Mouse (Mus musculus): ENCODE measurements around the gene Sumo3.

Gene Sumo3

GRCm38 (mm10) chr10:77589117-77589516, 16.8 kb upstream of the Sumo3 start:
- DNase-seq (ENCODE audit: low spot score in 2 of 2) = no peak

GRCm38 (mm10) chr10:77589749-77590148, 16.1 kb upstream of the Sumo3 start:
- no peak for DNase-seq (ENCODE audit: low spot score in 2 of 2)

DNA sequence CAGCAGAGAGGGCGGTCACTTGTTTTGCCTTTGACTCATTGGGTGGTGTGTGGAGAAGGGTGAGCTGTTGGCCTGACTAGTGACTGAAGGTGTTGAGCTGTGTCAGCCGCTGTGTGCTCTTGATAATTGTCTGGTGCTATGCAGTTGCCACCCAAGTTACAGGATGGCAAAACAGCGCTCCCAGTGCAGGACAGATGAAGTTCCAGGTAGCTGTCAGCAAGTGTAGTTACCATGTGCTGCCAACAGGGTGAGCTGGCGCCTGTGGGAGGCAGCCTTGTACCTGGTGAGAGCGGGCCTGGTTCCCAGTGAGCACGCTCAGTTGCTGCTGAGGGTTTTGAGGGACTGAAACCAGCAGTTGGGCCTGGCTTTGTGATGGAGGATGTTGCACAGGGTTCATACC, 15.1 kb upstream of the Sumo3 start:
- DNase-seq (ENCODE audit: low spot score in 2 of 2) = peak; percentile 39 to 63

DNA sequence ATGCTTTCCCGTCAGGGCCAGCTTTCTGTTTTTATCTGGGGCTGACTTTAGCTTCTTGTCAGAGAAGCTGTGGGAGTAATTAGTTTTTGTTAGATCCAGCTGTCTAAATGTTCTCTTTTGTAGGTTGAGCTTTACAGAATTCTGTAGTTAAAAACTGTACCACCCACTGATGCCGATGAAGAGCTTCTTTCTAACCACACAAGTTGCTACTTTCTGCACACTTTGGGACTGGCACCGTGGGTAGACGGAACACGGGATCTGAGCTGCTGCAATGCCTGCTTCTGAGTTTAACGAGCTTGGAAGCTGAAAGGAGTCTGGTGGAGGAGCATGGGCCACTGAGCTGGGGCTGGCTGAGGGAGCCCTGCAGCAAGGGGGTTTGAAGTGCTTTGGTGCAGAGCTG, 14.4 kb upstream of the Sumo3 start:
- no peak for DNase-seq (ENCODE audit: low spot score in 2 of 2)

- DNase-seq (ENCODE audit: low spot score in 2 of 2) = no peak
Measured at GRCm38 (mm10) chr10:77596060-77596459, 9.8 kb upstream of the Sumo3 start.

DNA sequence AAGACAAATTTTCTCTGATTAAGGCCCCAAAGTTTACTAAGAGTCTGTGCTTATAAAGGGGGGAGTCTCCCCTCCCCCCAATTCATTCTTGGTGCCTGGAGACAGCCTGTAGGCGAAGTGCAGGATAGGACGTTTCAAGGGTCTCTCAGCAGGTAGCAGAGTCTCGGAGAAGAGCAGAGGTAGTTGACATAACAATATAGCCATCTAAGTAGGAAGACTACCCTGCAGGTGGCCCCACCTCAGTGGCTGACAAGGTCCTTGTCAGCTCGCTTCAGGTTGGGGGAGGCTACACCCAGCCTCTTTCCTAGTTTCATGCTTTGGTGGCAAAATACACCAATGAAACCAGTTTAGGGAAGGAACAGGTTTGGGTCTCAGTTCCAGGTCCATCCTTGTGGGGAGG, 2.9 kb upstream of the Sumo3 start:
- DNase-seq (ENCODE audit: low spot score in 2 of 2) = no peak

GRCm38 (mm10) chr10:77604111-77604510, 1.8 kb upstream of the Sumo3 start:
- no peak for DNase-seq (ENCODE audit: low spot score in 2 of 2)

GRCm38 (mm10) chr10:77604958-77605357, 939 bp upstream of the Sumo3 start:
- no peak for DNase-seq (ENCODE audit: low spot score in 2 of 2)

- DNase-seq (ENCODE audit: low spot score in 2 of 2) = no peak
Measured at GRCm38 (mm10) chr10:77605368-77605767, 529 bp upstream of the Sumo3 start.

GRCm38 (mm10) chr10:77606855-77607254, 958 bp downstream of the Sumo3 start:
- DNase-seq (ENCODE audit: low spot score in 2 of 2) = no peak

DNA sequence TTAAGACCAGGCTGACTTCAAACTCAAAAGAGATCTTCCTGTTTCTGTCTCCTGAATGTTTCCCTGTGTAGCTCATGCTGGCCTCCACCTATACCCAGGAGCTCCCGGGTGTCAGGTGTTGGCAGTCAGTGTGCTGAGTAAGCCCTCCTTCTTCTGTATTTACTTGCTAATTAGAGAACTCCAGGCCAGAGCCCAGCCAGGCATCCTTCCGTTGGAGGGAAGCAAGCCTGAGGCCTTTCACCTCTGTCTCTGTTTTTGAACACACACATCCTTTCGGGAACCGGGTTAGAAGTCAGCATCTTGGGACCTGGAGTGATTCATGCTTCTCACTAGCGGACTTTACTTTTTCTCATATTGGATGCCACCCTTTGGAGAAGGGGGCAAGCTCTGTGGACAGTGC, 1.5 kb downstream of the Sumo3 start:
- no peak for DNase-seq (ENCODE audit: low spot score in 2 of 2)

GRCm38 (mm10) chr10:77608589-77608988, 2.7 kb downstream of the Sumo3 start:
- DNase-seq (ENCODE audit: low spot score in 2 of 2) = no peak

GRCm38 (mm10) chr10:77610221-77610961, 4.5 kb downstream of the Sumo3 start:
- DNase-seq (ENCODE audit: low spot score in 2 of 2) = no peak

DNA sequence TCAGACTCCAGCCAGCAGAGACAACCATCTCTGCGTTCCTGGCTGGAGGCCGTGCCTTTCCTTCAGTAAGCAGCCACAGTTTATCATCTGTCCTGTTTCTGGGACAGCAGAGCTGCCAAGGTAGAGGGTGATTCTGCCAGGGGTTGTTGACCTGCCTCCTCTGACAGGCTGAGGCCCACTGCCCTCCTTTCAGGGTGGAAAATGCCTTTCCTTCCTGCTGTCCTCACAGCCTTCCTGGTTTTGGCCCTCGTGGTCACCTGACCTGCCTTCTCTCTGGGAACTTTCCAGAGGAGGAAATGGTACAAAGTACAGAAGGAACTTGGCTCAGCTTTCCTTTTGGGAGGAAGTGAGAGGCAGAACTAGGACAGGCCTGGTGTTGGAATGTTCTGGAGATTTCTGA, 7.5 kb downstream of the Sumo3 start:
- DNase-seq (ENCODE audit: low spot score in 2 of 2) = no peak

DNA sequence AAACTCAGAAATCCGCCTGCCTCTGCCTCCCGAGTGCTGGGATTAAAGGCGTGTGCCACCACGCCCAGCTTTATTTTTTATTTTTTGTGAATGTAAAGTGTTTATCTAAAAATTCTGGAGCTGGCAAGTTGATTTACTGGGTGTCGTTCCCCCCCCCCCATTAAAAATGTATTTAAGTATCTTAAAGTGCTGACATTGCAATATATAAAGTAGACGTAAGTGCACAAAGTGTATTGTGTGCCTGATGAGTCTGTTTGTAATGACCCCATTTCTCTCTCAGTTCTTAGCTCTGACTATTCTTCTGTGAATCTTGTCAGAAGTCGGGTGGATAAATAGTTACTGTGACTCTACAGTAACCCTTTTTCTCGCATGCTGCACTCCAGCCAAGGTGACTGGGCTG, 9.8 kb downstream of the Sumo3 start:
- no peak for DNase-seq (ENCODE audit: low spot score in 2 of 2)

DNA sequence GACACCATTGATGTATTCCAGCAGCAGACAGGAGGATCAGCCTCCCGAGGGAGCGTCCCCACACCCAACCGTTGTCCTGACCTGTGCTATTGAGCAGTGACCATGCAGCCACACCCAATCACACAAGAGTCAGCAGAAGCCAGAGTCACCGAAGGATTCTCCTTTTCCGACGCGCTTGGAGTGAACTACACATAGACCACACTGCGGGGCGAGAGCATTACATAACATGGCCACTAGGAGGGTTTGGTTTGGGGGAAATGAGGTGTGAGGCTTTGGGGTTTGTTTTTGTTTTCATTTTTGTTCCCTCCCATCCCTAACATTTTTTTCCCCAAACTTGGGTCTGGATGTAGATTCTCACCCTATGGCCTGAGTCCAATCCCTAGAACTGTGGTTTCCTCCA, 10.3 kb downstream of the Sumo3 start:
- DNase-seq (ENCODE audit: low spot score in 2 of 2) = no peak

DNA sequence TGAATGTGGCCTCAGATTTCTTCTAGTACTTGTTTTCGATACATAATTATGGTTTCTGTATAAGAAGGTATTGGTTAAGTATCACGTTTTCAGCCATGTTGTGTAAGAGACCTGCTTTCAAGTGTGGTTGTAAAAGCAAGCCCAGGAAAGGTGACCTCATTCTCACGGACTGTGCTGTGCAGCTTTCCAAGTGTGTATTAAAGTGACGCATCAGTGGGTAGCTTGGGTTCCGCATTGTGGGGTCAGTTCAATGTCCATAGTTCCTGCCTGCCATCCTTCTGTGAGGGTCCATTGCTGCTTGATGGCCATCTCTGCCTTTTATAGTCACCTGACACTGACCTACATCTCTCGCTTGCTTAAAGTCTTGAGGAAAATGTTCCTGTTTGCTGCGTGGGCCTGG, 11.0 kb downstream of the Sumo3 start:
- DNase-seq (ENCODE audit: low spot score in 2 of 2) = no peak

- no peak for DNase-seq (ENCODE audit: low spot score in 2 of 2)
Measured at GRCm38 (mm10) chr10:77621546-77621945, 15.6 kb downstream of the Sumo3 start.

DNA sequence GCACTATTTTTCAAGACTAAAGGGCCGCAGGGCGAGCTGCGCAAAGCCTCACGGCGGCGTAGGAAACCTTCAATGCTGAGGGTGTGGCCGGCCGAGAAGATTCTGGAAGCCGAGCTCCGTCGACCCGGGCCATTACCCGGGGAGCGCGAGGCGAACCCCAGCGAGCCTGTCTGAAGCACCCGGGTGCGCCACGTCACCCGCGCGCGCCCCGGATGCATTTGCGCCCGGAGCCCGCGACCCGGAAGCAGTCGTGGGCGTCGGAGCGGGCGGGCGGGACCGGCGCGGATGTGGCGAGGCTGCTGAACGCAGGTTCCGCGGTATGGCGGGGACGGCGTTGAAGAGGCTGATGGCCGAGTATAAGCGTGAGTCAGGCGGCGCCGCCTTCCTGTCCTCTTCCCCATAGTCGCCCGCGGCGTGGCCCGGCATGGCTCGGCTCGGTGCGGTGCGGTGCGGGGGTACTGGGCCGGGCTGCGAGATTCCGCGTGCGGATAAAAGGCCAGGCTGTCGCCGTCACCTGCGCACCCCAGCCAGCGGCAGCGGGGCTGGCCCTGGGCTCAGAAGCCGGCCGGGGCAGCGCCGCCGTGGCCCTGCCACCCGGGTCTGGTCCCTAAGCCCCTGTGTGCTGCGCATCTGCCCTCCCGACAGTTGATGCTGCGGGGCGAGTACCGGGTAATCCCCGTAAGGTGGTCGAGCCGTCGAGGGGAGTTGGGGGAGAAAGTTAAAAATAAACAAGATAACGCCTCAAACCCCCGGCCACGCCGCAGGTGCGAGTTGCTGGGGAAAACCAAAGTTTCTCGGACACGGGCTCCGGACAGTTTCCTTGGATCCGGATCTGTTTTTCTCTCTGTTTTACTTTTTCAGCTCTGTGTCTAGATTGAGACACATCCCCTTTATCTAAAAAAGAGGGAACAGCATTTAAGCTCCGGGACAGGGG, 16.4 kb downstream of the Sumo3 start, which contains the start of gene Ube2g2:
Gene Ube2g2 (plus strand): TSS at position 221 of the 934 bp plus-strand sequence.
- peak; percentile 91 to 92 for DNase-seq (ENCODE audit: low spot score in 2 of 2)

DNA sequence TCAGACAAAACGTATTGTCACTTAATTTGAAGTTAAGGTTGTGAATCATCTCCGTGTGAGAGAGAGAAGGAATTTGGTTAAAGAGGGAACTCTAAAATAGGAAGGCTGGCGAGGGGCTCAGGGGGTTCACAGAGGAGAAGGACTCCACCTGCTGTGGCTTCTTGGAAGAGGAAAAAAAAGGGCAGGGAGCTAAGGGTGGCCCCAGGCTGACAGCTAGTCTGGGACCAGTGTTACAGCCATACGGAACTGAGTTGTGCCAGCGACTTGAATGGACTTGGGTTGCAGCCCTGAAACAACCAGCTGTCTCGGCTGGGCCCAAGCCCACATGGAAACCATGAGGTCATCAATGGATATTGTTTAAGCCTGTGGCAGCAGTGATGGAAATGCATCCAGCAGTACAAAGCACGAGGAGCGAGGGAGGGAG, 17.2 kb downstream of the Sumo3 start:
- DNase-seq (ENCODE audit: low spot score in 2 of 2) = peak in 1 of 2 experiments; percentile 53

GRCm38 (mm10) chr10:77623639-77624400, 17.9 kb downstream of the Sumo3 start:
- DNase-seq (ENCODE audit: low spot score in 2 of 2) = no peak

- DNase-seq (ENCODE audit: low spot score in 2 of 2) = peak; percentile 46 to 64
Measured at GRCm38 (mm10) chr10:77624570-77624995, 18.7 kb downstream of the Sumo3 start.

All from urinary bladder, postnatal 36 days (tissue).